Mouse (Mus musculus) lung, postnatal 10 days (tissue): ENCODE data around the gene Gm15023.
"Not testable (repeated sequence)": the region's sequence is repeated elsewhere in the genome, so short reads cannot be mapped to it uniquely, and the experiment has no call there.

Experiments
- DNase-seq: peaks from one replicate; pipeline ENCODE4 v3.0.0; 2021

Gm15023 gene

DNA sequence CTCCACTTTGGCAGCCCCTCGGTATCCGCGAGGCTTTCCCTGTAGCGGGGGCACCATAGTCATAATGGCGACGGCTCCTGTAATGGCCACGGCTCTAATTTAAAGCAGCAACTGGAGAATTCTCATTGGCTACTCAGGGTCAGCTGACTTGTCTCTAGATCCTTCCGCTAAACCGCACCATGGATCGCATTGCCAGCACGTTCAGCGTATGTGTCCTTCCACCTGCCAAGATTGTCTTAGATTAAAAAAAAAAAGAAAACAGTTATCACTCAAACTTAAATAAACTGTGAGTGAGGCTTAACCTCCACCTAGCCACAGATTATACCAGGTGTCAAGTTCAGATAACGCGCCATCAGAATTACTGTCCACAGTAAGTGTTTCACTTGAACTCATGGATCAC lies at the start of gene Gm15023:
Gene Gm15023, minus strand, starts transcription at position 101 of the 400 bp plus-strand sequence.
- not testable (repeated sequence) for DNase-seq

DNA sequence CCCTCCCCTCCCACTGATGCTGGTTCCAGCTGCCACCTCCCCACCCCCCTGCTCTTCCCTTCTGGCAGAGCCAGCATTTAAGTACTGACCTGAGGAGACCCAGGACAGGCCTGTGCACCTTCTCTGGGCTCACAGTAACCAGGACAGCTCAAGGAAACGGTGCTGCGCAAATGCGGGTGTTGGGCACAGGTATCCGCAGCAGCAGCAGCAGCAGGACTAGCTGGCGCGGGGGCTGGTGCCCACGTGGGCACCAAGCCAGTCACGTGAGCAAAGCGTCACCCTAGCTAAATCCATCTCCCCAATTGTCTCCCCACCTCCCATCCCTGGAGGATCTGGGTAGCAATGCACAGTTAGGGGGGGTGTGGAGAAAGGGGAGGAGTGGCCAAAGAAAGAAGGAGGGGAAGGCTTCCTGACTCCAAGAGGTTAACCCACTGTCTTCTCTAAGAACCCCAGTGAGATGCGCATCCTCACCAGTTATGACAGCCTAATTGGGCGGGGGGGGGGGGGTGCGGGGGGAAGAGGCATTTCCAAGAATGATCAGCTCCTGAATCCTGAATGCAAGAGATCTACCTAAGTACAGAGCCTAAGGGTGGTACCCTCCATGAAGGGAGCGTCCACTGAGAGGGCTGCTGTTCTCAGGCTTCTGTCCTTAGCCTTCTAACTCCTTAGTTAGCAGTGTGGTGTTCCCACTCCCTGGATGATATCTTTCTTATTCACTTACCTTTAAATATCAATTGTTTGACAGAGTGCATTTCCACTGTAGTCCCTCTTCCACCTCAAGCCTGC lies 33.2 kb upstream of the Gm15023 start, which contains the start of gene Tceal6:
Gene Tceal6, minus strand, starts transcription at position 252 of the 786 bp plus-strand sequence.
- DNase-seq = no peak

DNA sequence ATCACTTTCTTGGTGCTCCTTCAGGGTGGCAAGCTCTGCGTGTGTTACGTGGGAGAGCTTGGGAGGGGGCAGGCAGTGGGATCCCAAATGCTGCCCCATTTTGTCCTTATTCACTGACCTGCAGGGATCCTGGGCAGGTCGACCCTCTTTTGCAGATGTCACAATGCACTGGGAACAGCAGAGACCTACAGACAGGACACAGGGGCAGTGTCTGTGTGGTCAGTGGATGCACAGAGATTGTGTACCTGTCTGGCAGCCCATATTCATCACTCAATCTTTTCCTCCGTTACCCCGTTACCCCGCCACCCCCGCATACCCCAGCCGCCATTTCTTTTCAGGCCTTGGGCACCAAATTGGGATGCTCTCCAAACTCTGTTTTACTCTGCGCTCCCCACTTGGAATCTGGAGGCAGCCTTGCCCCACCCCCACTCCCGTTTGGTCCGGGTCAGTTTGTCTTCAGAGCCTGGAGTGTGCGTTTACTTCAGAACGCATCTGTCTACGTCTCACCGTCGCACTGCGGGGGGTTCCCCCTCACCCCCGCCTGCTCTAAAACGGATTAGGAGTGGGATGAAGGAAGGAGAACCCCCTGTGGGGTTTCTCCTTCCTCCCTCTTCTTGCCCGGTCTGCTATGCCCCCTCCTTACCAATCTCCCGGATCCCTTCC lies 32.5 kb upstream of the Gm15023 start:
- not testable (repeated sequence) for DNase-seq

DNA sequence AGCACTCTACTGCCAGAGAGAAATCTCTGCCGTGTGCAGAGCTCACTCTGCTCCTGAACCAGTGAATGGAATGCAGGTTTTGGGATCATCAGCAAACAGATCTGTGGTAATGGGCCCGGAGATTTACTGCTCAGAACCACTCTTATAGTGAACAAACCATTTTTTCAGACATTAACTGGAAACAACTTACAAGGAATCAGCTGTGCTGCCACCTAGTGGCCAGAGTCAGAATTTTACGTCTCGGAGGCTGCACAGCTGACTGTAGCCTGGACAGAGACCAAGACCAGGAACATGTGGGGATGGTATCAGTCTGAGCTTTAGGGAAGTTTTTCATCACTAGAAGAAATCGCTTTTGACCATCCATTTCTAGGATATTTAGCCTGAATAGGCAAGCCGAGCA lies 12.5 kb upstream of the Gm15023 start:
- not testable (repeated sequence) for DNase-seq

DNA sequence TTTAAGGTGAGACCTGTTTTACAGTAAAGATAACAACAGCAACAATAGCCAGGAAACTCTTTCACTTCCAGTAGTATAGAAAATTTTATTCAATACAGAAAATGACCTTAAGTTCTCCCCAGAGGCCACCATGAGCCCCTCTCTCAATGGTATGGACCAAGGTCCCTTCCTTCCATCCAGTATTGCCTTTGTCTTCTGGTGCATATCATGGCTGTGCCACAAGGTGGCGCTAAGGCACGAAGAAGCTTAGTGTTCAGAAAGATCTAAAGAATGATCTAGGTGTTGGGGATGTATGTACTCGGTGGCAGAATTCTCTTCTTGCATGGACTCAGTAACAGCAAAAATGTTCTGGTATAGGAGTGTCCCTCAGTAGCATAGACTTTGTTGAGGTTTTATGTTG lies 11.2 kb upstream of the Gm15023 start:
- DNase-seq = not testable (repeated sequence)
